Mouse (Mus musculus): Measurements from ENCODE around the gene Fbxo2.
"Not testable (repeated sequence)": the region's sequence is repeated elsewhere in the genome, so short reads cannot be mapped to it uniquely, and the experiment has no call there.

Gene Fbxo2

DNA sequence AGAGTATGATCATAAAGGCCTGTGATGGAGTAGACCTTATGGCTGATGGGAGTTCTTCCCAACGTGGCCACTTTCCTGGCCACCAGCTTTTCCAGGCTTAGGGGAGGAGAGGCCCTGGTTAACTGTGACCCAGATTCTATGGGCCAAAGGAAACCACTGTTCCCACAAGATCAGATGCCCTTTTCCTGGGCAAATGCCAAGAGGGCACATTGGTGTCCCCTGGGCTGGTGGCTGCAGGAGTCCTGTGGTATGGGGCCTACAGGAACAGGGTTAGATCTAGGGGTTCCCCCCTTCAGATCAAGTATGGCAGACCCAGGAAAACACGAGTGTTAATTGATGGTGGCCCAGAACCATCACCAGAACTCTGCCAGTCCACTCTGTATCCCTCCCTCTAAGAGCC lies 12.7 kb upstream of the Fbxo2 start:
- no peak for DNase-seq

DNA sequence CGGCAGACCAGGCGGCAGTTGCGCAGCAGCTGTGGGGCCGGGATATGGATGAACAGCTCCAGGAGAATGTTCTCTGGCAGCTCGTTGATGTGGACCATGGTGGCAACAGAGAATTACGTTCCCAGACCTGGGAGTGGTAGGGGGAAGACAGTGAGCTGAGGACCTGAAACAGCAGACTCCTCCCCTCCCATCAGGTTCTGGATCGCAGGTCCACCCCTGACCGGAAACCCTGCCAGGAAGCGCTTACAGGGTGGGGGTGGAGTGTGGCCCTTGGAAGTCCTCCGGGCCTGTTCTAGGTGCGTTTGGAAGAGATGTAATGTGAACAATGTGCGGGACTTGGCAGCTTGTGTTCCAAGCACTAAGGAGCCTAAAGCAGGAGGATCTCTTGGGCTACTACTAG lies 10.9 kb upstream of the Fbxo2 start:
- DNase-seq: peak; percentile 58 to 76

DNA sequence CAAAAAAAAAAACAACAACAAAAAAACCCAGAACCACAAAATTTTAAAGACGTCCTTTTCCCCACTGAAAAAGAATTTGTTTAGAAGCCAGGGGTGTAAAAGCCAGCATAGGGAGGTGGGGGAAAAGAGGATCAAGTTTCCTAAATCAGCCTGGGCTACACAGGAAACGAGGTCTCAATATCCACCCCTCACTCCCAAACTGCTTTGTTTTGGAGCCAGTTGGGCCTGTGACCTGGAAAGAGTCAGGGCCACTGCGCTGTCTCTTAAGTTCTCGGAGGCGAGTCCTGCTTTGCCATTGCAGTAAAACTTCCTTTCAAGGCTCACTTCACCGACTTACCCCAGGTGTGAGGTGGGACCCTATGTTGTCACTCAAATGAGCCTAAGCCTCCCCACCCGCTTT lies 10.2 kb upstream of the Fbxo2 start:
- no peak for DNase-seq

DNA sequence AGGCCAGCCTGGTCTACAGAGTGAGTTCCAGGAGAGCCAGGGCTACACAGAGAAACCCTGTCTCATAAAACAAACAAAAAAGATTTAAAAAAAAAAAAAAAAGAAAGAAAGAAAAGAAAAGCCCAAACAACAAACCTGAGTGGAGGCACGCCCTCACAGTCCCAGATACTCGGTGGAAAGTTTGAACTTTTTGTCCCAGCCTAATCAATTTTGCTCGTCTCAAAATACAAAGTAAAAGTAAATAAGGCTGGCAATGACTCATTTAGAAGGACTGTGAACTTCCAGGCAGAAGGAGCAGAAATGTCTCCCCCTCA lies 9.5 kb upstream of the Fbxo2 start:
- no peak for DNase-seq

DNA sequence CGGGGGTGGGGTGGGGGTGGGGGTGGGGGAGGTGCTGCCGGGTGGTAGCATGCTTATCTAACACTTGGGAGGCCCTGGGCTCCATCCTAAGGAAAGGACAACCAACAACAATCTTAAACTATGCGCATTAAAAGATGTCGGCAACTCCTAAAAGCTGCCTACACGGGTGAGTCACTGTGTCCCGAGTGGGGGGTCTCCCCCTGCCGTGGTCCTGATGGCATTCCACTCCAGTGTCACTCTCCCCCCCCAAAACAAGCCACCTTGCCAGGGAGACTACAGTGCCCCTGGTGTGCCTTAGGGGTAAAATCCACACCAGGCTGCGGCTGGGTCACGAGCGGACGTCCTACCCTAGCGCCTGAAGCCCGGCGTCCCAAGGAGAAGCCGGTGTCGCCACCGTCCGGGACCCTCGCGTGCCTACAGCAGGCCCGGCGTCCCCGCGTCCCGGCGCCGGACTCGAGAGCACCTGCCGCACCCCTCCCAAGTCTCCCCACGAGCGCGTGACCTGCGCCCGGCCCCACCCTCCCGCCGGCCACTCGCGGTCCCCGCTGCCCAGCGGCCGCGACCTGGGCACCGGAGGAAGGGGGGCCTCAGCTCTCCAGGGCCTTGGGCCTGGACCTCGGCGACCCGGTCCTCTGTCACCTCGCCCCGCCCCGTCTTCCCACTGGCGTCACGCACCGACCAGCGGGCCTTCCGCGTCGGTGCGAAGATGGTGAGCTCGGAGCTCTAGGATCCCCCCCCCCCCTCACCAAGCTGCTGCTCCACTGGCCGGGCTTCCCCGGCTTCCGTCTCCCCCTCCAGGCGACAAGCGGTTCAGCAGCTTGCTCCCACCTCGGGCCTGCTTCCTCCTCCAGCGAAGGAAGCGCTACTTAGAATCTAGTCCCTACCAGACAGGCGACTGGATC lies 8.9 kb upstream of the Fbxo2 start, which contains the start of gene Fbxo6:
Fbxo6 (minus strand) TSS at position 874 of the 902 bp plus-strand sequence.
- DNase-seq: peak; percentile 90 to 92

DNA sequence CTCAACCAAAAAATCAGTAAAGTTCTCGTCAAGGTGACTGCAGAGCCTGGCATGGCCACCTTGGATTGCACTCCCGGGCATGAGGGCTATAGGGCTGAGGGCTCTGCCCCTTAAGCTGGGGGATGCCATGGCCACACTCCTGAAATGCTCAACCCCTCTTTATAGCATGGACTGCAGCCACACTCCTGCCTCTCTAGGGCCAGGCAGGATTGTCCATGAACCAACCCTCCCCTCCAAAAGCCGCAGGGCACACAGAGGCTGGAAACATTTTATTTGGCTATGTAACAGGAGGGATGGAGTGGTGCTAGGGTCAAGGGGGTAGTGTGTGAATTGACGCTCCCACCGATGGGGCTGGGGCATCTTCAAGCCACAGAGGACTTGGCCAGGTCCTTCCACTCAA lies 7.9 kb upstream of the Fbxo2 start:
- DNase-seq: no peak

DNA sequence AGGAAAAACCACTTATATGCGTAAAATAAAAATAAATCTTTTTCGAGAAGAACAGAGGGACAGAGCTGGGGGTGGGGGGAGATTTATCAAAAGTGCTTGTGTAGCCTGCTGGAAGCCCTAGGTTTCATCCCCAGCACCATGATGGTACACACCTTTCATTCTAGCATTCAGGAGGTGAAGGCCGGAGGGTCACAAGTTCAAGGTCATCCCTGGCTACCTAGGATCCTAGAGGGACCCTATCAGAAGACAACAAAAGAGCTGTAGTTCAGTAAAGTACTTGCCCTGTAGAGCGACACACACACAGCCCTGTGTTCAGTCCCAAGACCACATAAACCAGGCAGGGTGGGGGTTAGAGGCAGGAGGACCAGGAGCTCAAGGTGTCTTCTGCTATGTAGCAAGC lies 6.4 kb upstream of the Fbxo2 start:
- DNase-seq: no peak

DNA sequence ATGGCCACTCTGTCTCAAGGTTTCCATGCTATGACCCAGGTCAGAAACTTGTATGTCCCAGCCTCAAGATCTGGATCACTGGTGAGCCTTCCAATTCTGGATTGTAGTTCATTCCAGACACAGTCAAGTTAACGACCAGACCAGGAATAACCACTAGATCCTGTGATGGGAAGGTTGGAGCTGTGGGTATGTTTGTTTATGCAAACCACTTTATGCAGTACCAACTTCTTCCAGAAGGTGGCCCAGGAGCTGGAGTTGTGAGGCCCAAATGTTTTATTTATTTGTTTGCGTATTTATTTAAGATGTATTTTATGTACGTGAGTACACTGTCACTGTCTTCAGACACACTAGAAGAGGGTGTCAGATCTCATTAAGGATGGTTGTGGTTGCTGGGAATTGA lies 5.4 kb upstream of the Fbxo2 start:
- DNase-seq: no peak

DNA sequence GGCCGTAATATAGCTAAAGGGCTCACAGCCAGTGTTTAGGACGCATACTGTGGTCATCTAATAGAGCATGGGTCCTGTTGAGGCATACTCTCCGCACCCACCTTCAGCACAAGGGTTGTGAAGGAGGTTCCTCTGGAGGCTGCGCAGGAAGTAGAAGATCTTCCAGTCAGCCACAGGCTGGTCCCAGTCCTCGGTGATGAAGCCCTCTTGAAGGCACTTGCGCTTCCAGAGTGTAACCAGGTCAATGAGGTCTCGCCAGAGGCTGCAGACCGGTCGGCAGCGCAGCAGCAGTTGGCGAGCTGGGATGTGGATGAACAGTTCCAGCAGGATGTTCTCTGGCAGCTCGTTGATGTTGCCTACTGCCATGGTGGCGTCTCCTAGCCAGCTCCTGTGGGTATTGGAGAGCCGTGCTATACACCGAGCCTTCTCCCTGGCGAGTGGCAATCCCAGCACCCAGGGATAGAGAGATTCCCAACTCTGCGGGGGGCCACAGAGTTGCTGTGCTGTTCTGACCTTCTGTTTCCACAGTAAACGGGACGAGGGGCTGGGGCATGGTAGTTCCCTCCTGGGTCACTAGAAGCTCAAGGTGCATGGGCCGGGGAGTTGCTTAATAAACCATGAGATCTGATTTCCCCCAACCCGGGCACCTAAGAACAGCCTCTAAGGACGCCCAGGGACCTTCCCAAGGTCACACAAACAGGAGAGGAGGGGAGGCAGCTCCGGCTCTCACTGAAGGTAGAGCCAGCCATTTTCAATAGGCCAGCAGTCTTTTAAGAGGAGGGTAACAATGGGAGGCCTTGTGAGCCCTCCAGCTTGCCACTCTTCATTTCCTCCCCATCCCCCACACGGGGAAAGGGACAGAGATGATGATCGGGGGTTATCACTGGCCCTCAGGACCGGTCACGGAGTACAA lies 1.7 kb upstream of the Fbxo2 start:
- no peak for DNase-seq

DNA sequence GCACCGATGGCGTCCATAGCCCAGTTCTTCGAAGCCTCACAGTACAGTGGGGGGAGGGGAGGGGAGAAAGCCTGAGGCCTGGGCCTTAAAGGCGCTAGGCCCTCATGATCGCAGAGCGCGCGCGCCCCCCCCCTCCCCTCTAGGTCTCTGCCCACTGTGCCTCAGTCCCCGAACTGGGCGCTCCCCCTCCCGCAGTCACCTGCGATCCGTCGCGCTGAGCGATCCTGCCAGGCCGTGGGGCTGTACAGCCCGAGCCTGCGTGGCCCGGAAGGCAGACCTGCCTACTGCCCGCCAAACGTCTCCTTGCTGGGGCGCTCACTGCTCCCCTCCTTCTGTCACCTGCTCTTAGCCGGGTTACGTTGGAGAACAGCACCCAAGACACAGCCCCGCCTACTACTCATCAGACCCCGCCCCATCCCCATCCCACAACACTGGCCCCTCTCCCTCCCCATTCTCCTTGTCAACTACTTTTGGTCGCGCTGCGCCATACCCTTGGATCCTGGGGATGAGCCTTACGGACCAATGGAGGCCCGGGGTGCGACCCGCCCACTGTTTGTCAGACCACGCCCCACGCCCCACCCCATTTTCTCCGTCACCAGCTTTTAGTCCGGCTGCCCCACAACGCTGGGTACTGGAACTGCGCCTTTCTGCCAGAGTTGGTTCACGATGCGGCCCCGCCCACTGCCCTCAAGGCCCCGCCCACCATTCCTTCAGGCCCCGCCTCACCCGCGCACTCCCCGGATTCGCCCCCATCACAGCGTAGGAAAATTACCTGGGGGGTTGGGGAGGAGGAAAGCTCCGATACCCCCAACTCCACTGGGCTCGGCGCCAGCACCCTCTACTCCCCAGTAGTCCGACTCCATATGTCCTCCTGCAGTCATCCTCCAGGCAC lies 631 bp upstream of the Fbxo2 start:
- peak; percentile 95 to 96 for DNase-seq

DNA sequence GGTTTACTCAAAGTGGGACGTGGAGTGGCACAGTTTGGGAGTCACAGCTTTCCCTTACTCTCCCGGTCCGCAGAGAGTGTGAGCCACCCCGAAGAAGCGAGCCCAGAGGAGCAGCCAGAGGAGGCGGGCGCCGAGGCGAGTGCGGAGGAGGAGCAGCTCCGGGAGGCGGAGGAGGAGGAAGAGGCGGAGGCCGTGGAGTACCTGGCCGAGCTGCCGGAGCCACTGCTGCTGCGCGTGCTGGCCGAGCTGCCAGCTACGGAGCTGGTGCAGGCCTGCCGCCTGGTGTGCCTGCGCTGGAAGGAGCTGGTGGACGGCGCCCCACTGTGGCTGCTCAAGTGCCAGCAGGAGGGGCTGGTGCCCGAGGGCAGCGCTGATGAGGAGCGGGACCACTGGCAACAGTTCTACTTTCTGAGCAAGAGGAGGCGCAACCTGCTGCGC lies 3.6 kb downstream of the Fbxo2 start:
- peak; percentile 89 to 92 for DNase-seq

DNA sequence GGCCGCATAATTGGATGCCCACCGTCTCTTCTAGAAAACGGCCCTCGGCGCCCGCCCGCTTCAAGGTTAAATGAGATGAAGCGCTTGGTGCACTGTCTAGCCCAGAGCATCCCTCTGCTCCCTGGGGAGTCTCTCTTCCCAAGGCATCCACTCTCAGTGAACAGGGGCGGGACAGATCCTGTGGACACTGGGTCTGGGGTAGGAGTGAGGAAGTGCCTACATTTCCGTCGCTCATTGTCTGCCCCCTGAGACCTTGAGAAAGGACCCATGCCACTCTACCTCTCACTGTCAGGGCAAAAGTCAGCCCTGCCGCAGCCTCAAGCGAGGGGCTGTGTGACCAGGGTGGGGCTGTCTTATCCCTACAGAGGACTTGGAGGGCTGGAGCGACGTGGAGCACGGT lies 4.0 kb downstream of the Fbxo2 start:
- DNase-seq: no peak

DNA sequence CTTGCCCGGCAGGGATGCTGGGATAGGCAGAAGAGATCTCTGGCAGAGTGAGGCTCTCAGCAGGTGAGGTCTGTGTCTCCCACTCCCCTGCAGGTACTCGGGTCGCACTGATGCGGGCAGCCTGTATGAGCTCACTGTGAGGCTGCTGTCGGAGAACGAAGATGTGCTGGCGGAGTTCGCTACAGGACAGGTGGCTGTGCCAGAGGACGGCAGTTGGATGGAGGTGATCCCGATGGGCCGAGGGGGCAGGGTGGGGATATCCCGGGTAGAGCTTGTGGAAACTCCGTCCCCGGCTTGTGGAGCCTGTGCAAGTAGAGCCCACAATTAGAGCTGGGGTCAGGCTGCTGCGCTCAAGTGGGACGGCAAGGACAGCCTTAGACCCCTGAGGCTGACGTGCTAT lies 5.1 kb downstream of the Fbxo2 start:
- DNase-seq: no peak

DNA sequence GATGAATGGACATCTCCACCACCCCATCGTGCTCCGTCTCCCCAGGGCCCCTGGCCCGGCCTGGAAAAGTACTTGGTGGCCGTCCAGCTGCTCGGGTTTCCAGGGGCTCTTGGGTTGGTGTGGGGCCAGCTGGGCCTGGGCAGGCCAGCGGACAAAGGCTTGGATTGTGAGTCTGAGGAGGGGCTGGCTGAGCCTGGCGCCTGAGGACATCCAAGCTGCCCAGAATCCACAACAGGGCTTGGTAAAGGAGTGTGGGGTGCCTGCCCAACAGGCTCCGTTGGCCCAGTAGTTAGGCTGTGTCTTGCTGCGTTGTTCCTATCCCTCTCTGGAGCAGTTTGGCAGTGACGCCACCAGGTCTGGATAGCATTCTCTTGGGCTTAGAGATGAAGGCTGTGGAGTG lies 6.0 kb downstream of the Fbxo2 start:
- no peak for DNase-seq

DNA sequence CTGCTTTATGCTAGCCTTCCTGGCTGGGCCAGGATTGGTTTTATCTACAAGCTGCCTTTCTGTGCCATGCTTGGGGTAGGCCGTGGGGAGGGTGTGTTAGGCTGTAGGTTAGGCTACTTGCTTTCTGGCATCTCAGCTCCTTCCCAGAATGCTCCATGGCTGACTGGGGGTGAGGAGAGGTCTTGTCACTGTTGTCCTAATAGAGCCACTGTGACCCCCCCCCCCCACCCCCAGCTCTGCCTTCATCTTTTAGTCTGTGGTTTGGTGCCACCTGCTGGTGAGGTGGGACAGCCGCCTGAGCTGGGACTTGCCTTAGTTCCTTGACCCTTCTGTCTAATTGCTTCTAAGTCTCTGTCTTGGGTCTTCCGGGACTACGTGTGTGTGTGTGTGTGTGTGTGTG lies 6.6 kb downstream of the Fbxo2 start:
- peak; percentile 56 to 72 for DNase-seq

DNA sequence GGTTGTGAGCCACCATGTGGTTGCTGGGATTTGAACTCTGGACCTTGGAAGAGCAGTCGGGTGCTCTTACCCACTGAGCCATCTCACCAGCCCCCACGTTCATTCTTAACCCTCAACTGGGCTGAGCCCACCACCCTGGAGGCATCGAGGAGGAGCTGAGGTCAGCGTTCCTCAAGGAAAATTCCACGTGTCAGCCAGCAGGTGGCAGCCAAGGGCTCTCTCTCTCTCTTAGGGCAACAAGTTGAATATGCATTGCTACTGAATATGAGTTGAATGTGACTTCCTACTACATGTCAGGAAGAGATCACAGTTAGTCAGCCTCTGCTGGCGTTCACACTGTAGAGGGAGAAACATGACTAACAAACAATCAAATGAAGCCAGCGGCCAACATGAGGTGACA lies 7.9 kb downstream of the Fbxo2 start:
- DNase-seq: peak; percentile 39 to 59

DNA sequence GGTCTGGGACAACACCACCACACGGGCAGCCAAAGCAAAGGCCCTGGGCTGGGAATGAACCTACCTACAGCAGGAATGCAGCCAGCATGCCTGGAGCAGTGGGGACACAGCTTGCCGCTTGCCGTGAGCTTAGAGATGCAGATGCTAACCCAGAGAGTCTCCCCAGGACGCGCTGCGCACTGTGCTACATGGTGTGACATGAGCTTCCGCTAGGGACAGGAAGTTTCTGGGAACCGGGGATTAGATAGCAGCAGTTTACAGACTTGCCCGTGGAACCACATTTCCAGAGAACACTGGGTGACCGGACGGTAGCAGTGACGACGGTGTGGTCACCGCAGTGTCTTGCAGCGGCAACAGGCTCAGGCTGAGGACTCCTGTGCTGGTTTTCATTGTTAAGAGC lies 9.2 kb downstream of the Fbxo2 start:
- DNase-seq: no peak

DNA sequence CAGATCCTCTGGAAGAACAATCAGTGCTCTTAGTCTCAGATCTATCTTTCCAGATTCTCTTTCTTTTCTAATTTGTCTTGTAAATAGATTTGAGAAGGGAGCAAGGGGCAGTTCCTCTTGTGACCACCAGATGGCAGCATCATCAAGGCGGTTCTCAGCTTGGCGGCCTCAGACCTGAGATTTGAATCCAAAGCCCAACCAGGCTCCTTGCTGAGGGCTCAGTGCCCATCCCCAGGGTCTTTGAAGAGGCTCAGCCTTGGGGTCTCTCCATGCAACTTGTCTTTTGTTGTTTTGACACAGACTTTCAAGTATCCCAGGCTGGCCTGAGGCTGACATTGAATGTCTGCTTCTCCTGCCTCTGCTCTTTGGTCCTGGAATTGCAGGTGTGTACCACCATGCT lies 10.4 kb downstream of the Fbxo2 start:
- DNase-seq: no peak

DNA sequence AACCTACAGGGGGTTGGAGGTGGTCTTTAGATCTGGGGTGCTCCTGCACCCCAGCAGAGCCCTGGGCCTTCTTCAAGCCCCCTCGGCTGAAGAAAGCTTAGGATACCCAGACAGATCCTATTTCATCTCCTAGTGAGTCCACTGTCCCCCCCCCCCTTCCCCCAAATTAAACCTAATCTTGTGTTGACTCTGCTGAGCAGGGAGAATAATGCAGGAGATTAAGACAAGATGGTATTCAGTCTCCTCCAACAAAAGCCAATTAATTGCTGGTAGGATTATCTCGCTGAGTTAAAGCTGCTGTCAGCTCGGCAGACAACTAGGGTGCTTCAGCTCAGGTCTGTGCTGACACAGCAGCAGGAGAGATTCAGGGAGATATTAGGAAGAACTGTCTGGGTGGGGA lies 10.8 kb downstream of the Fbxo2 start:
- DNase-seq: no peak

DNA sequence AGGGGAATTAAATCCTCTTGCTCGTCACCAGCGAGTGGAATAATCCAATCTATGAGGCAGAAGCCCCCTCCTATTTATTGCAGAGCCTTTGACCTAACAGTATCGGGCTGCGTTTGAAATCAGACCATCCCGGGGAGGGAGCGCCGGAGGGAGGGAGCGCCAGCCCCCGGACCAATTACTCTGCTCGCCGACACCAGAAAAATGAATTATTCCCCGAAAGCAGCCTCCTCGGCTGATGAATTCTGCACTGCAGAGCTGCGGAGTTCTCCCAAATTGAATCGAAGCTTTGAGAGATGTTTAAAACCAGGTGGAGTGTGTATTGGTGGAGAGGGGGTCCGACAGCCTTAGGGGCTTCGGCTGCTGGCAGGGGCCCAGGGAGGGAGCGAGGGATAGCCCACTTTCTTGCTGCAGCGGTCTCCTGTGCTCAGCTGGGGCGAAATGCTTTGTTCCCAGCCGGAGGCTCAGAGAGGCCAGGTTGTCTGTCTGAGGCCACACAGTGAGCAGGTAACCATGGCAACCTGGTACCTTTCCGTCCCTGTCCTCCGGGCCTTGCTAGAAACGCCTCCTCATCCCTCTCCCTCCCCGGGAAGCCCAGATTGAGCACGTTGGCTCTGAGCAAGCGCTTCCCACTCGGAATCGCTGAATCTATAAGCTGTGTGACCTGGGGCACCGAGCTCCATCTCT lies 13.5 kb downstream of the Fbxo2 start:
- no peak for DNase-seq

DNA sequence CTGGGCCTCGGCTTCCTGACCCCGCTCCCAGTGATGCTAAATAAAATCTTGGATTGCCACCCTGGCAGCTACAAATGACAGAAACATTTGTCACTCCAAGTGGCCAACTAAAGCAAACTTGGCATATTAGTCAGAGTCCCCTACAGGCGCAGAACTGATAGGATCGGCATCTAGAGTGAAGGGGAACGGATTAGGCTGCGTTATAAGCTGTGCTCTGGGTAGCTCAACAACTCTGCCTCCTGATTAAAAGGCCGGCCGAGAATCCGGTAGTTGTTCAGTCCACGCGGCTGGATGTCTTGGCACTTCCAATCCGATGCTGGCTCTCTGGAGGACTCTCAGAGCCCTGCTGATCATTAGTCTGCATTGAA lies 14.1 kb downstream of the Fbxo2 start:
- no peak for DNase-seq

DNA sequence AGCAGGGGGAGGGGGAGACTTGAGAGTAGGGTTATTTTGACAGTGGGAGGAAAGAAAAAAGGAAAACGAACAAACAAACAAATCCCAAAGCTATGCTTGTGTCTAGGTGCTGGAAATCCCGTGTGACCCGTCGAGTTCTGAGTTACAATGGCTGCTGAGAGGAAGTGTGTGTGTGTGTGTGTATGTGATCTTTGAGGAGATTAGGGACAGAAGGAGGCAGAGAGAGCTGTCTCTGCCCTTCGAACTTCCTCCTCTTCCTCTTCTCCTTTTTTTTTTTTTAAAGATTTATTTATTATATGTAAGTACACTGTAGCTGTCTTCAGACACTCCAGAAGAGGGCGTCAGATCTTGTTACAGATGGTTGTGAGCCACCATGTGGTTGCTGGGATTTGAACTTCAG lies 16.2 kb downstream of the Fbxo2 start:
- DNase-seq: not testable (repeated sequence)
